Mouse (Mus musculus) forebrain, embryonic 13.5 days (tissue): ENCODE measurements at regions not wholly inside any gene's neighbourhood (a gene's known extent, or its start where the extent isn't known, plus 50 kb on each side); places are given as distances from the start of the nearest gene placed in this dataset.

Experiments
- ATAC-seq: fragments of 200-750 bp; cut with Nextera tagmentation; 2 replicates; pipeline ENCODE4 v1.8.0; 2017
- H3K27ac ChIP-seq: fragments of 300-500 bp; sonication (generic); 2 replicates; pipeline ENCODE4 v1.5.1; 2015; ENCODE audit warnings: inconsistent platforms, mild to moderate bottlenecking, moderate library complexity
- H3K27me3 ChIP-seq: fragments of 300-500 bp; sonication (generic); 2 replicates; pipeline ENCODE4 v1.6.1; 2015; ENCODE audit warnings: mild to moderate bottlenecking, inconsistent platforms
- H3K36me3 ChIP-seq: fragments of 300-500 bp; sonication (generic); 2 replicates; pipeline ENCODE4 v1.6.1; 2015; ENCODE audit warnings: mild to moderate bottlenecking, inconsistent platforms; ENCODE audit not compliant: poor library complexity, severe bottlenecking
- H3K4me1 ChIP-seq: fragments of 300-500 bp; sonication (generic); 2 replicates; pipeline ENCODE4 v1.6.1; 2015; ENCODE audit warnings: inconsistent platforms
- H3K4me2 ChIP-seq: fragments of 300-500 bp; sonication (generic); 2 replicates; pipeline ENCODE4 v1.6.1; 2015; ENCODE audit warnings: inconsistent platforms, mild to moderate bottlenecking, moderate library complexity
- H3K4me3 ChIP-seq: fragments of 300-500 bp; sonication (generic); 2 replicates; pipeline ENCODE4 v1.5.1; 2015; ENCODE audit warnings: mild to moderate bottlenecking, inconsistent platforms
- H3K9ac ChIP-seq: fragments of 300-500 bp; sonication (generic); 2 replicates; pipeline ENCODE4 v1.6.1; 2015; ENCODE audit warnings: mild to moderate bottlenecking, inconsistent platforms
- H3K9me3 ChIP-seq: fragments of 300-500 bp; sonication (generic); replicated peaks from 2 replicates; pipeline ENCODE4 v1.6.1; 2016; ENCODE audit warnings: inconsistent platforms
- WGBS: fragments of 180-500 bp; shearing (Covaris S2); methylation state at CpG from one replicate; pipeline ENCODE4 v1.1.7; 2015; 5-methylcytosine and 5-hydroxymethylcytosine counted together

- Histone ChIP-seq H3K27ac (no peak overlapping the region), H3K9me3 (no peaks in the 10 kb centered on the region), H3K4me1 (no peaks in the 10 kb centered on the region), H3K4me2 (no peak overlapping the region), H3K9ac (no peak overlapping the region), H3K27me3 (no peaks in the 10 kb centered on the region), H3K4me3 (no peak overlapping the region), H3K36me3 (no peaks in the 10 kb centered on the region)
- ATAC-seq: no peak
- WGBS: 84% methylated on average over 2 of the region's 2 CpGs
These were observed 280.9 kb upstream of the Tmem229a start for GRCm38 (mm10) chr6:25237021-25237420.

- no peak overlapping the region for H3K27ac ChIP-seq
- H3K27me3 ChIP-seq: no peaks in the 10 kb centered on the region
- ATAC-seq: no peak
- no peaks in the 10 kb centered on the region for H3K9me3 ChIP-seq
- H3K9ac ChIP-seq: no peak overlapping the region
- WGBS: 73% methylated on average over 3 of the region's 3 CpGs
- H3K4me1 ChIP-seq: no peaks in the 10 kb centered on the region
- no peak overlapping the region for H3K4me3 ChIP-seq
- H3K4me2 ChIP-seq: no peak overlapping the region
- H3K36me3 ChIP-seq: no peaks in the 10 kb centered on the region
These were observed 280.5 kb upstream of the Tmem229a start for GRCm38 (mm10) chr6:25236616-25237015.
